Mouse (Mus musculus) frontal cortex, postnatal 25 days (tissue): ENCODE data around the gene Rps13.

Experiments used
- DNase-seq, 2 experiments: peaks; one replicate each; pipeline ENCODE4 v3.0.0; 2022; ENCODE audit warnings: low spot score in 2 of 2

Rps13 gene

GRCm38 (mm10) chr7:116292377-116292776 lies 41.6 kb downstream of the Rps13 start:
- no peak for DNase-seq

- no peak for DNase-seq
Observed at GRCm38 (mm10) chr7:116290559-116290958, 43.4 kb downstream of the Rps13 start.

GRCm38 (mm10) chr7:116288996-116289395 lies 45.0 kb downstream of the Rps13 start:
- DNase-seq: no peak

- no peak for DNase-seq
Observed at GRCm38 (mm10) chr7:116287959-116288358, 46.0 kb downstream of the Rps13 start.

GRCm38 (mm10) chr7:116286611-116287355 lies 47.2 kb downstream of the Rps13 start:
- DNase-seq: no peak

GRCm38 (mm10) chr7:116286173-116286572 lies 47.8 kb downstream of the Rps13 start:
- DNase-seq: no peak

- no peak for DNase-seq
Observed at GRCm38 (mm10) chr7:116285216-116285615, 48.8 kb downstream of the Rps13 start.

- DNase-seq: no peak
Observed at GRCm38 (mm10) chr7:116282755-116283154, 51.2 kb downstream of the Rps13 start.
